Mouse (Mus musculus): ENCODE measurements at regions not wholly inside any gene's neighbourhood (a gene's known extent, or its start where the extent isn't known, plus 50 kb on each side); places are given as distances from the start of the nearest gene placed in this dataset.

DNA sequence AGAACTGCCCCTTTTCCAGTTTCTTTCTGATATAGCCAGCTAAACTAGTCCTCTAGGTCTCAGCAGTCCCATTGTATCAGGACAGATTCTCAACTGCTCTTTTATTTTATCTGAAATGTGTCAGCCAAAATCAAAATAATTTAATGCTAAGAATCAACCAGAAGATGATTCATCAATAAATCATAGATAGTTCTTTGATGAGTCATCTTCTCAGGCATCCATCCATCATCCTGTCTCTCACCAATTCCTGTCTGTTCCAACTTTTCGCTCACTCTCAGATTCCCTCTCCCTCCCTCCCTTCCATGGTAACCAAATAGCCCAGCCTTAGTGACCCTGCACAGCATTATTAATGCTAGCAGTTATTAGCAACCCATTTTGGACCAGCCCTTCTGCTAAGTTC lies 134.0 kb upstream of the Slc24a5 start:
- TF ChIP-seq CTCF (IDR thresholded peaks at IDR 0.05; ENCODE audit: low read depth) (no peak), EP300 (optimal IDR thresholded peaks at IDR 0.05) (no peak)
